Mouse (Mus musculus) right cerebral cortex, postnatal 25 days (tissue): ENCODE data around the gene Grip1.

ENCODE experiments used
- DNase-seq: peaks from one replicate; pipeline ENCODE4 v3.0.0; 2022

Grip1 gene

DNA sequence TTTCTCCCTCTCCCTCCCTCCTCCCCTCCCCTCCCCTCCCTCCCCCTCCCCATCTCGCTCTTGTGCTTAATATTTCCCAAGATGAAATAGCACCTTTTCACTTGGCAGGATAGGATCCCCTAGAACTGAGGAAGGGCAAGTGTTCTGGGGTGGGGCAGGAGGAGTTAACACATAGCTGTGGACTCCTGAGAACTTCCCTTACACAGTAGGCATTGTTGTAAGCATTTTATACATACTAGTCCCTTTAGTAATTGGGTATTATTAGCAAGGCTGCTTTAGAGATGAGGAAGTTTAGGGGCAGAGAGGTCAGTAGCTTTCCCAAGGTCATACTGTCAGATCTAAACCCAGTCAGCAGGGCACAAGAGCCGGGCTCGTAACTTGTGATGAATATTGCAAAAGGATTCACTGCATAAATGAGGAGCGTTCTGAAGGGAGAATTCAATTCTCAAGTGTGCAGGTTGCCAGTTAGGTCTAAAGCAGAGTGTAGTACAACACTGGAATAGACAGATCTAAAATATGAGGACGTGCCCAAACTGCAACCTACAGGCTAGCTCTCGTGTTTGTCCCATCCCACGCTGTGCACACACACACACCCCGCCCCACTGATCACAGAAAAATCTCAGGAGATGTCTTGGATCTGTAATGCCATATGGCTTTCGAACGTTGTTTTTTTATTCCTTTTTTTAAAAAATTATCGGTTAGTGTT is 392.2 kb downstream of the Grip1 start:
- DNase-seq = no peak

DNA sequence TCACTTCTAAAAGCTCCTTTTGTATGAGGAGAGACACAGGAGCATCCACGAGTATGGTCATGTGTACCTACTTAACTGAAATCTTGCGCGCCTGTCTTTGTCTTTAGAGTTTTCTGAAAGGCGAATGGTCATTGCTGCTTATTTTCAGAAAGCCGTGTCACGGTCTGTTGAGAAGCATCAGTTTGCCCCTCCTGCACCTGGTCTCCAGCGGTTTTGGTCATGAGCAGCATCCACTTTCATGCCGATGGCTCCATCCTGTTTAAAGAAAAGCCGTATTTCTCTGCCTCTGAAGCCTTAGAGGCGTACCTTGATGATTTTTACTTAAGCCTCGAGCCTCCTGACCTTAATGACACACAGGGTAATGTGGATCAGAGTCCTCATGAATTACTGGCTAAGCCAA is 398.0 kb downstream of the Grip1 start:
- no peak for DNase-seq

DNA sequence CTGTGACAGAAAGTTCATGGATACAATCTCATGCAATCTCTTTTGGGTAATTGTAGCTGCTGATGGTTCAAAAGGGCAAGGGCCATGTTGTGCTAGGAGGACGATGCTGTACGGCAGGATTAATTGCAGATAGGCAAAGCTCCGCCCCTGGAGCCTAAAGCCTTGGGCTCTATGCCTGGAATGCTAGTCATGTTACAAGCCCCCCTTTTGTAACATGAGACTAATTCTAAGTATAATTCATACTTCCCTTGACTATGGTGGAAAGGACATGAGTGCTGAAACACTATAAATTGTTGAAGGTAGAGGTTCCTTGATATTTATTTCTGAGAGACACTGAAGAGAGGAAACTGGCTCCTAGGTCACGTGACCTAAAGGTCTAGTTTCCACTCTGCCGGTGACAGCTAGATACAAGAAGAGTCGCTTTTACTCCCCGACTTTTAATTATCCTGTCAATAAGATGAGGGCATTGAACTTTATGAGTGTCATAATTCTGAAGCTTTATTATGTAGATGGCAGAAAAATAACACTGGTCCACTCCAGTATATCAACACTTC is 399.0 kb downstream of the Grip1 start:
- DNase-seq = no peak

DNA sequence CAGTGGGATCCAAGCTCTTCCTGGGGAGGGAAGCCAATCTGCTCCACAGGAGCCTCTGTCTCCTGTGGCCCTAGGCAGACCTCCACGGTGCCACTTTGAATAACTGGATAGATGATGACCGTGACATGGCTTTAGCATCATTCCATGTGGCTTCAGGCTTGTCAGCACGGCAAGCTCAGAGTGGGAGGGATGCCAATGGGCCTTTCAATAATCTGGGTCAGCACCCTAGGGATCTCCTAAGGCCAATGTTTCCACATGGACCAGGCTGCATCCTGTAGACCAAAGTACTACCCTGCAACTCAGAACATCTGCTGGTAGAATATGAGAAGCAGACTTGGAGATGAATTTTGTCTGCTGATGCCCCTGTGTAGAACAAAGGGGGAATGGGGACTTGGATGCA is 414.1 kb downstream of the Grip1 start:
- no peak for DNase-seq

DNA sequence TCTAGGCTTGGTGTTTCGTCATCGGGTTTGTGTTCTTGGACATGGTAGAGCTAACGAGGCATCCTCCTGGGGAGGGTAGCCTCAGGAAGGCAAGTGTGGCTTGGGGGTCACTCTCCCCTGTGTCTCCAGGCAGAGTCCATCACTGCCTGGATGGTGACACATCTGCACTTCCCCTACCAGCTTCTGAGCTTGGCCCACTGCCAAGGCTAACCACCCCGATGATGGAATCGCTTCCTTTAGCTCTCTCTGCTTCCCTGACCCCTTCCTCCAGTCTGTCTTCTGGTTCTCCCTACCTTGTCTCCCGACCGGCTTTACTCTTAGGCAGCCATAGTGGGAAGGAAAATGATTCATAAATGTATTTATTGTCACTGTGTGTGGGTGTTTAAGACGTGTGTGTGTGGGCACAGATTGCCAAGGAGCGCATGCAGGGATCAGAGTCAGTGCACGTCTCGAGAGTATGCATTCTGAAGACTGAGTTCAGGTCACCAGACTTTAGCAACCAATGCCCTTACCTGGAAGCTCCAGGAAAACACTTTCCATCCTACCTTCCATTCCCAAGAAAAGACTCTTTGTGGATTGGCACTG is 415.5 kb downstream of the Grip1 start:
- no peak for DNase-seq

DNA sequence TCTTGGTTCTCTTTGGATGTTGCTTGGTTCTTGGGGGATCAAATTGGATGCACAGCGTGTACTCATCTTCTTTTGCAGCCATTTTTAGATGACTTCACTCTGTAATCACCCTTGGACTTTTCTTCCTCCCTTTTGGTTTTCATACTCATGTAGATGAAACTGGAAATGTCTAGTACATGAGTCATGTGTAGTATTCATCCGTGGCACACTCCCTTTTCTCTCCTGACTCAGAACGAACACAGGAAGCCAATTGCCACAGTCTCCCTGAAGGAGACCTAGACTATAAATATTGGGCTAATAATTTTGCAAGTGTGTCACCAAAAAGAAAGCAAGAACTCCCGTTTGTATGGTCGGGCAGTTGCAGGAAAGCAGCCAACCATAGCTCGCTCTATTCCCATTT is 423.1 kb downstream of the Grip1 start:
- DNase-seq = no peak

DNA sequence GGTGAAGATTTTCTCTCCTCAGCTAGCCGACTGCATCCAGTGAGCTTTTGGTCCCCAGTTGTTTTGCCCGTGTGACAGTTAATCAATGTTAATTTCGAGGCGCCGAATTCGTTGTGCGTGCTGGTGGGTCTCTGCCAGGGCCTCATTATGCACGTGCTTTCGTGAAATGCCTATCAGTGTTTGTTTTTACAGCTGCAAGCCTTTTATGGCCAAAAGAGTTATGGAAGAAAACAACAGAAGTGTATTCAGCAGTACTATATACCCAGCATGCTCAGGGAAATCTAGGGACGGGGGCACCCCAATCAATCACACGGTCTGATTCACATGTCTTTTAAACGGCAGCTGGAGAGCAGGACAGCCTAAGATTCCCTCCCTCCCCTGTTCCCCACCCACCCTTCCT is 424.7 kb downstream of the Grip1 start:
- no peak for DNase-seq

DNA sequence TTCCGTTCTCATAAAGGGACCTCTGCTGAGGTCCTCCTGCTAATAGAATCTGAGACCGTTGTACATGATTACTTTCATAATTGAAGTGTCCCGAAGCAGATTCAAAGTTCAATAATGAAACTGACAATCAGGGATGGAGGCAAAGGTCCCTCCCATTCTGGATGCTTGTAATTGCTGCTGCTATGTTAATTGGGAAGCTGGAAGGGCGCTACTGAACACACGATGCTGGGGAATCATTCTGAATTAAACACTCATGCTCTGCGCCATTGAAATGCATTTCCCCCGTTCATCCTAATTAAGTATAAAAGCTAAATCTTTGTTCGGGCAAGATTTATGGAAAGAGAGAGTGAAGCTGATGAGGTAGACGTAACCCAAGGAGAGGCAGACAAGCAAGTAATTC is 431.0 kb downstream of the Grip1 start:
- no peak for DNase-seq

DNA sequence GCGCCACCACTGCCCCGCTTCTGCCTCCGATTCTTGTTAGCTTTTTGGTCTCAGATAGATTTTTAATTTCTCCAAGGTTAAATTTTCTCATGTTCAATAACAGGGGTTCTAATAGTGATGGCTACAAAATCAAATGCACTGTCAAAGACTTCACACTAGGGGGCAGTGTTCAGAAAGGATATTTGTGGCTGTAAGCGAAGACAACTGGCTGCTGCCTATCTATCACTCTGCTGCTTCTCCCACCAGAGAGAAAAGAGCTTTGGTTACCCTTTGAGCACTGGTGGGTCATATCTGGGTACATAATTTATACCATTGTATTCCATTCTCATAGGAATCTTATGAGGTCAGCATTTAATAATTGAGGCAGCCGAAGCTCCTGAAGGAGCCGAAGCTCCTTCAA is 431.9 kb downstream of the Grip1 start:
- DNase-seq = no peak

DNA sequence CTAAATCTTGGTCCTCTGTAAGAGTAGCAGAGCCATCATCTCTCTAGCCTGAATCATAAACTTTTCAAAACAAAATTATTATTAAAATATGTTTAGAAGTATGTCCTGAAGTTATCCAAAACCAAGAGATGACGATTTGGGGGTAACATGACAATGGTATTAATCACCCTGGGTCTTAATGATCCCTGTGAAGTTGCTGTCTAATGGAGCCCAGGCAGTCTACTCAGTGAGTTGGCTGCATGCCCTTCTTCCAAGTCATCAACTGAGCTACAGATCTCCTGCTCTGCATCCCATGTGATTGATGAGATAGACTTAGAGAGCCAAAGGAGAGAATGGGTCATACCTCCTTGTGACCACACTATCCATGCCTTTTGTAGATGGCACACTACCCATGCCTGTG is 433.1 kb downstream of the Grip1 start:
- no peak for DNase-seq

DNA sequence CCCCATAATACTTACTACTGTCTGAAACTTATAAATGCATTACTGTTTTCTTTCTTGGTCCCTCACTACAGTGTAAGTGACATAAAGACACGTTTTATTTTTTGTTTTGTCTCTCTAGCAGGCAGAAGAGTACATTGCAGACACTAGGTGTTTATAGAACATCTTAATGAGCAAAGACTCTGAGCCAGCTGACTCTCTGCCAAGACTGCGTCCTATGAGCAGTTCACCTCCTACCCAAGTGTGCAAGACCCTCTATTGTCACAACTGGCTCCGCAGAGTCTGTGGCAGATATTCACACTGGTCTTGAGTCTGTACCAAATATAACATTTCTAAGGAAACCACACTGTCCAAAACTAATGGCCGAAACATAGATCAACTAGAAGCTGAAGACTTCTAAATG is 449.1 kb downstream of the Grip1 start:
- DNase-seq = no peak

DNA sequence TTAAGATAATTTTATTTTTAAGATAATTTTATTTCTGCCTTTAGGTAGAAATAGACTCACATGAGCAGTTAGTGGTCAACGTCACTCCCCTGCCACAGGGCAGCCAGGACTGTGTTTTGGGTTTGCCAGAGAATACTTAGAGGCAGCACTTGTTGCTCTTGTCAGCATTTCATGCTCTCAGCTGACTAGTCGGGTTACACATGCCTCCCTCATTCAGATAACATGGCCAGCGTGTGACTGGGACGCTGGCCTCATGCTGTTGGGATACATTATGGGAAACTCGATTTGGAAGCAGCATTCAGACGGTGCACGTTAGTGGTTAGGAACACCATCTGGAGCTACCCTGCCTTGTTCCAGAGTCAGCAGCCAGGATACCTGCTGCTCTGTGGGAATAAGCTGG is 453.2 kb downstream of the Grip1 start:
- no peak for DNase-seq

DNA sequence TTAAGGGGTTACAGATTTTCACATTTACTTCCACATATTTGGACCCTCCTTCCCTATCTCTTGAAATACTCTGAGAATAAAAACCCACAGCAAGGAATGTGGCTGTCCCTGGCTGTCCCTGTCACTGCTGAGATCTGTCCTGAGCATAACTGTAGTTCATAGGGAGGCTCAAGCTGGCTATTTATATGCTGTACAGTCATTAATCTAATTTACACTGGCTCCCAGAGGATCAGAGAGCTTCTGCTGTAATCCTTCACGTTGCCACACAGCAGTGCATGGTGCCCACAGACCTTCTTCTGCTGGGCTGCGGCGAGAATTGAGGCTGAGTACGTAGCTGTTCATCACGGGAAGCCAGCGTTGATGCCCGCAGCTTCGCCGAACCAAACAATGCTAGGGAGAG is 464.4 kb downstream of the Grip1 start:
- no peak for DNase-seq

DNA sequence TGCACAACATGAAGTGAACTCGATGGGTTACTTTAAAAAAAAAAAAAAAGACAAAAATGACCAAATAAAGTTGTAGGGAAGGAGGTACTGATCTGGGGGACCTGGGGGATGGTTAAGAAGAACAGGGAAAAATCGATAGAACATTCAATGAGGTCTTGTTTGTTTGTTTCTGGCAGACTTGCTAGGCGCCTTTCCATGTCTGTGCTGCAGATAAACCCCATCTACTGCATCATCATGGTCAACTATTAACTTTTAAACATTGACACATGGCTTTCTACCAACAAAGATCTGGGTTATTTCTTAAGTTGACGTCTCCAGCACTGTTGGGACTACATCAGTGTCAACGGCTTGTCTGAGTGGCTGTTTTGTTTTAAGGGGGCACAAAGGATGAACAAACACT is 474.3 kb downstream of the Grip1 start:
- no peak for DNase-seq

DNA sequence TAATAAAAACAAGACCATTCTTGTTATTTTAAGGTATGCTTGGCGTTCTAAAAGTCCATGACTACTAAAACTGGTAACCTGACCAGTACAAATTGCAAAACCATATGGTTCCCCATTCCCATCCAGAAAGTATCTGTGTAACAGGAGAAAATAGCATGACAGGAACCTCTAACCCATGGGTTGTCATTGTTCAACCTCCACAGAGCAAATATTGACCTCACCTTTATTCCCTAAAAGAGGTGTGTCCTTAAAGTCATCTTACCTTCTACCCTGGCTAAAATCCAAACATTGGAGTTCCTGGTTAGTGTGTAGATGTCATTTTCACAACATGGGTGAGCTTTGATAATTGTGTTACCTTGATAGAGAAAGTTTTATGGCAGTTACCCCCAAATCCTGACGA is 475.3 kb downstream of the Grip1 start:
- no peak for DNase-seq

DNA sequence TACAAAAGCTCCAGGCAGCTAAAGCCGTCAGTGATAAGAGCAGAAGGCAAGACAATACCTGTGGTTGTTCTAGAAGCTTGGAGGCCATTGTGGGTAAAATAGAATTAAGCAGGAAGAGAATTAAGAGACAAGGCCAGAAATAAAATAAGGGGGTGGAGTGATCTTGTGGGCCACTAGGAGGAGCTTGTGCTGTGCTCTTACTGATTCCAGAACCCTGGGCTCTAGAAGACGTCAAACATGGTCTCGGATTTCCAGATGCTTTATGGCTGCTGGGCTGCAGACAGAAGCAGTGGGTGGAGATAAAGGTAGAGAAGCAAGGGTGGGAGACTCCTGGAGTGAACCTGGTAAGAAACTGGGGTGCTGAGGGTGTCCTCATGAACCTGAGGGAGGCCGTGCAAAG is 479.2 kb downstream of the Grip1 start:
- DNase-seq = no peak

DNA sequence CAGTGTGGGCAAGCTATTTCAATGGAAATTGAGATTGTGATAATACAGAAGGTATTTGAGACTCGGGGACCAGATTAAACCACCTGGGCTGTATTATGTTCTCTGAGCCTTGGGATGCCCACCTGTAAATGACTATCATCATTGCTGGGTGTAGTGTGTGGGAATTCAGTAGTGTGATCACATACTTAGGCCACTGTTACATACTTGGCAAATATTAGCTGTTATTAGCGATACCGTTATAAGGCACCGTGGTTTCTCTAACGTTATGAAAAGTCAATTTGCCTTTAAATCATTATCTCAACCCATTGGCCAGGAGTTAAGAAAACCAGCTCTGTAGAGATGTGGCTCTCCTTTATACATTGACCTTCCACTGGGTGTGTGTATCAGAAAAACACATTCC is 479.7 kb downstream of the Grip1 start:
- DNase-seq = no peak

DNA sequence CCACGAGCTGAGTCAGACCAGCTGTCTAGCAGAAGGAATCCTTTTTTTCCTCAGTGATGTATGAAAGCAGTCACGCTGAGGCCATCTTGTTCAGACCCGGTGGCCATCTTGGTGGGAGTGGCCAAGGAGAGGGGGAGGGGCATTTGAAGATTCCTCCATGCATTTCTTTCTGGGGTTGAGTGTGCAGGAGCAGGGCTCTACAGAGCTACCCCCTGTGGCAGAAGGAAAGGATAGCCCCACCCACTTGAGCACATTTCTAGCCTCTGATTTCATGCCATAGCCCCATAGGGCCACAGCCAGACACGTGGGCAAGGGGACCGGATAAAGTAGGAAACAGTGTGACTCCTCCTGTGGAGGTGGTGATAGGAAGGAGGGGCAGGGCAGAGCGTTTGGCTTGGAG is 481.6 kb downstream of the Grip1 start:
- no peak for DNase-seq

DNA sequence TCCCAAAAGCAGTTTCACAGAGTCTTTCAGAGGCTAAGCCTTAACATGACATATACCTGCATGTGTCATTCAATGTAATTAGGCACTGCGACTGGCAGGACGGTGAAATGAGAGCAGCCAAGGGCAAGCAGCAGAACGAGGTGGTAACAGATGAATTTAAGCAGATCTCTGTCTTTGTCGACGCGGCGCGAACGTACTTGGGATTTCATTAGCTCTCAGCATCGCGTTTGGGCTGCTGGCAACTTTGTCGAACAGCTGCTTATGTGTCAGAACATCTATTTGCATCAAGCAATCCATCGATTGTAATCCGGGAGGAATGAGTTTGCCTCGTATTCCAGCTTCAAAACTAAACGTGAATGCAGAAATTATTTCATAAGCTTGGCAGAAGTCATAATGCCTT is 483.9 kb downstream of the Grip1 start:
- DNase-seq = no peak

DNA sequence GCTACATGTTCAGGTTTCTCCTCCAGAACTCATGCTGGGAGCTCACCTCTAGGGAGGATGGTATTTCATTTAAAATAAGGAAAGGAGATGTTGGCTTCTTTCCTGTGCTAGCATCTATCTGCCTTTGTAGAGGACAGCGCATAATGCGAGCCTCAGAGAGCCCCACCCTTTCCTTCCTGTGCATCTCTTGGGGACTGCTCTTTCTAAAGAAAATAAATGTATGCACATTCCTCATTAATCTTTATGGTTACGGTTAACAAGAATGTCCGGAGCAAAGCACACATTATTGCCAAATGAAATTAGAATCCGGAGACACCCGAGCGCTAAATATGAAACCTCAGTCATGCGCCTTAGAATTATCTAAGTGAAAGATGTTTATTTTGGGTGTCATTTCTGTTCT is 490.3 kb downstream of the Grip1 start:
- no peak for DNase-seq

DNA sequence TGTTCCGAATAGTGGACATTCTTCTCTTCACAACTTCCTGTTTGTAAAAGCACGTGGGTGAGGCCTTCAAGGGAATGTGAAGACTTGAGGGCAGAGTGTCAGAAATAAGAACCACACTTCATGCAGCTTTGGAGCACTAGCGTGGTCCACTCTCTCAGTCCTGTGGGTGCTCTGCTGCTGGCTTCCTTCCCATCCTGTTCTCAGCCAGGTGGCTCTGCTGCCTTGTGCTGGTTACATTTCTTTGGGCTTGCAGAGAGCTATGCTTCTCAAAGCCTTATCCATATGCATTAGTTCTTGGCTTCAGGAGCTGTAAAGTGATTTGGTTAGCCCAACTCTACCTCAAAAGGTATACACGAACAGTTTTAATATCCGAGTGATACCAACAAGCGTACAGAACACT is 497.8 kb downstream of the Grip1 start:
- DNase-seq = no peak

DNA sequence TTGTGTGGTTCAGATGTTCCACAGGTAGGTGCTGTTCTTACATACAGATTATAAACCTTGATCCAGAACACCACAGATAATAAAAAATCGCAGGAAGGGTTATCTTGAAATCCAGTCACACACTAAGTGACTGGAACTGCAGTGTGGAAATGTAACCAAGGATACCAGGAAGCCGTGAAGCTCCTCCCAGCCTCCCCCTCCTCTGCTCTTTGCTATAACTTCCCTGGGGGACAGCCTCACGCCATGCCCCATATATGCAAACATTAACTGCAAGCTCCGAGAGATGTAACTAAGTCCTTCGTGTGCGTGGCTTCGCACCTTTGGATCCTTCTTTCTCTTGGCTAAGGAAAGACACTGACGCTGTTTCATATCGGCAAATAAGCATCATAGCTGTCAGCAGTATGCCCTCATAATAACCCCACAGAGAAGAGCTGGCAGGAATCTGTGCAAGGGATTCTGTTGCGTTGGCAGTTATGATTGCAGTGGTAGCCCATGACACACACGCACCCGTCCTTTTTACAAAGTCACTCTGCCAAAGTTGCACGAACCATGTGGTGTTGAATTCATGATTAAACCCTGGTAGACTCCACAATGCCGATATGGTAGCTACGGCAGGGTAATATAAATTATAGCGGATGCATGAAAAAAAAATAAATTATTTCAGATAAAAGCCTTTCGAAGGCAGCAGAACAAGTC is 503.8 kb downstream of the Grip1 start:
- no peak for DNase-seq

DNA sequence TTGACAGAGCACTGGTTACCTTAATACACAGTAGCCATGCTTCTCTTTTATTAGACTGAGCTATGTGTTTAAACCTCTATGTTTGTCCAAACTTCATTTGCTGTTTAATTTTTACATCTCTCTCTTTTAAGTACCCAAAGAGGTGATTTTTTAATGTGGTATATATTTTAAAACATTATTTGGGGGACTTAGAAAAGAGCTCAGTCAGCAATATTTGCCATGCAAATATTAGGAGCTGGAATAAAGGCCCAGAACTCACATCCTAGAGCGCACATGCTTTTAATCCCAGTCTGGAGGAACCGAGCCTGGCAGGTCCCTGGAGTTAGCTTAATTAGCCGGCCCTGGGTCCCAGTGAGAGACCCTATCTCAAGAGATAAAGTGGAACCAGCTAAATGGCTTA is 507.3 kb downstream of the Grip1 start:
- no peak for DNase-seq

DNA sequence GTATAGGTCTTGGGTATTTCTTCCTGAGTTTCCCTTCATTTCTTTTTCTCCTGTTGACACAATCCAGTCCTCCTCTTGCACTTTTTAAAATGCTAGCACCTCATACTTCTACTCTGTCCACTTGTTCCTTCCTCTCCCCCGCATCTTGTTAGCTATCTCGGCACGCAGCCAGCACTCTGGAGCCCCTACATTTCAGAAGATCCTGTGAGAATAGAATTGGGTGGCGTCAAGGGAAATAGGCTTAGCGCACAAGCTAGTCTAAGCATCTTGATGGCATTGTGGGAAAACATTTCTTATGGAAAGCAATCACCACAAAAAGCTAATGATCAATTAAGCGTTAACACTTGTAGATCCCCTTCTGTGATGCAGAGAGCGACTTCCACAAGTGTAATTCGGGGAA is 512.7 kb downstream of the Grip1 start:
- DNase-seq = no peak
